Comparison of ENCODE assay signal across 13 mouse cellular contexts in genomic region chr11:116041833-116042232, GRCm38 (mm10).
"Had no signal": no experiment of that assay in that cellular context is flagged by ENCODE, and none has a peak within 500 bp of the region (broad histone marks: within the 10 kb centered on the region; RNA-seq: fewer than 3 reads in every experiment).

No protein-coding gene starts in this region.

- H3K4me2 ChIP-seq: intestine, embryonic 15.5 days; limb, embryonic 15.5 days; liver, embryonic 15.5 days; lung, embryonic 14.5 days; midbrain, embryonic 12.5 days; neural tube, embryonic 15.5 days had no signal

- H3K9me3 ChIP-seq: intestine, embryonic 15.5 days; limb, embryonic 15.5 days; liver, embryonic 15.5 days; midbrain, embryonic 12.5 days; neural tube, embryonic 15.5 days had no signal

- H3K4me3 ChIP-seq: intestine, embryonic 15.5 days; limb, embryonic 15.5 days; liver, embryonic 15.5 days; midbrain, embryonic 12.5 days; myocyte; neural tube, embryonic 15.5 days had no signal

- H3K27me3 ChIP-seq: intestine, embryonic 15.5 days; limb, embryonic 15.5 days; liver, embryonic 15.5 days; midbrain, embryonic 12.5 days; neural tube, embryonic 15.5 days had no signal

- H3K4me1 ChIP-seq: intestine, embryonic 15.5 days; limb, embryonic 15.5 days; midbrain, embryonic 12.5 days; neural tube, embryonic 15.5 days had no signal

- H3K27ac ChIP-seq: intestine, embryonic 15.5 days; kidney, postnatal 0 days; limb, embryonic 15.5 days; liver, embryonic 15.5 days; midbrain, embryonic 12.5 days; neural tube, embryonic 15.5 days had no signal

- ATAC-seq: intestine, embryonic 15.5 days had no signal

- H3K9ac ChIP-seq: intestine, embryonic 15.5 days; limb, embryonic 15.5 days; liver, embryonic 15.5 days; lung, embryonic 14.5 days; midbrain, embryonic 12.5 days; neural tube, embryonic 15.5 days had no signal

- DNase-seq: kidney, adult 9 months; kidney, postnatal 36 days; lung, embryonic 14.5 days; right cerebral cortex, adult 18-20 months; thymus, adult 18-20 months; thymus, postnatal 14 days had no signal
